Mouse (Mus musculus) spleen, adult 10 weeks (tissue): ENCODE results near the gene Atp1b4. TPM values are rescaled to one million over a fixed set of nuclear protein-coding genes. Genes with fewer than 3 reads are reported as not detected.

ENCODE experiments used
- polyA plus RNA-seq: library from polyadenylated mRNA; stranded (reverse); fragments of 350-450 nt; fragmentation: Illumina TruSeq; extraction: RNeasy Lipid Tissue Mini Kit (QIAGEN cat#74804); gene quantifications from one replicate; pipeline ENCODE4 v1.2.3, GENCODE M21; 2015; ENCODE audit warnings: low replicate concordance; ENCODE audit not compliant: insufficient read depth

Gene Atp1b4
- not detected for polyA plus RNA-seq

DNA sequence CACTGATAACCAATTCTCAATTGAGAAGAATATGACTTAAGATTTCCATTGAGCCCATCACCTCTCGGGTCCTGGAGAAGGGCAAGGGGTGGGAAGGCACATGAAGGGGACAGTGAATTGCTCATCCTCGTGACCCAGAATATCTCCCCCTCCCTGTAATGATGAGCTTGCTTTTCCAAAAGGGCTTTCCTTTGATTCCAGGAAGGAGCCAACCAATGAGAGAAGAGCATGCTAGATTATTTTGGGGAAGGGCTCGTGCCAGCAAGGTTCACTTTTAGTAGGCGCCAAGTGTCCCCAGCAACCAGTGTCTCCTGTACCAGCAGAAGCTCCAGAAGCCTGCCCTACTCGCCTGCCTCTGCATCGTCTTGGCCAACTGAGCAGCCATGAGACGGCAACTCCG lies at the start of gene Atp1b4:
TSS of gene Atp1b4 (plus strand) at position 301 of the 400 bp plus-strand sequence.

Other genes with a start within 250 kb of the Atp1b4 start
- not detected for gene Rhox10, start 249.7 kb upstream of the Atp1b4 start, polyA plus RNA-seq
- gene Rhox11, start 231.0 kb upstream of the Atp1b4 start, polyA plus RNA-seq, result not detected
- gene Rhox12, start 205.3 kb upstream of the Atp1b4 start, polyA plus RNA-seq, result not detected
- gene Rhox13, start 195.0 kb upstream of the Atp1b4 start, polyA plus RNA-seq, result not detected
- 40.7 TPM for gene Zbtb33, start 126.4 kb upstream of the Atp1b4 start, polyA plus RNA-seq
- 4.4 TPM for gene Tmem255a, start 63.7 kb upstream of the Atp1b4 start, polyA plus RNA-seq
- gene Lamp2, start 140.3 kb downstream of the Atp1b4 start, polyA plus RNA-seq, result 155 TPM